Mouse (Mus musculus) brown adipose tissue, adult 24 weeks (tissue): Measurements from ENCODE around the gene Eif3l. TPM values are rescaled to one million over a fixed set of nuclear protein-coding genes. Genes with fewer than 3 reads are reported as not detected.

ENCODE experiments used
- H3K27ac ChIP-seq: fragments of 200-500 bp; replicated peaks from 2 replicates; pipeline ENCODE4 v1.5.1; 2012; ENCODE audit warnings: low read depth, mild to moderate bottlenecking, low read length
- H3K4me1 ChIP-seq: fragments of 200-500 bp; 2 replicates; pipeline ENCODE4 v1.6.1; 2012; ENCODE audit warnings: low read length, mixed read lengths; ENCODE audit not compliant: control insufficient read depth, insufficient read depth, insufficient read length
- H3K4me3 ChIP-seq: fragments of 200-500 bp; 2 replicates; pipeline ENCODE4 v1.5.1; 2012; ENCODE audit warnings: low read depth, mild to moderate bottlenecking, low read length, moderate library complexity; ENCODE audit not compliant: insufficient read depth
- polyA plus RNA-seq: library from polyadenylated mRNA; stranded (reverse); fragments of >200 nt; gene quantifications from 2 replicates; pipeline ENCODE4 v1.2.4, GENCODE M21; 2012; ENCODE audit not compliant: missing spikeins, insufficient read depth, insufficient read length

Gene Eif3l
- polyA plus RNA-seq, 1 experiment: 198 TPM

- no peaks in the 10 kb centered on the region for H3K4me1 ChIP-seq
- no peak overlapping the region for H3K27ac ChIP-seq
- no peak overlapping the region for H3K4me3 ChIP-seq
Measured at GRCm38 (mm10) chr15:79040501-79041416, 34.2 kb upstream of the Eif3l start.

- Histone ChIP-seq H3K4me1 (no peaks in the 10 kb centered on the region), H3K27ac (no peak within 1 kb of the TSS), H3K4me3 (peak within 1 kb of the TSS; percentile 47)
Measured at GRCm38 (mm10) chr15:79041585-79041984, 33.4 kb upstream of the Eif3l start, which contains the start of gene Galr3. Gene Galr3, plus strand, starts transcription at chr15:79041885.

- H3K4me3 ChIP-seq: peak overlapping the region; percentile 47
- no peak overlapping the region for H3K27ac ChIP-seq
- no peaks in the 10 kb centered on the region for H3K4me1 ChIP-seq
Measured at GRCm38 (mm10) chr15:79042721-79043491, 32.1 kb upstream of the Eif3l start.

DNA sequence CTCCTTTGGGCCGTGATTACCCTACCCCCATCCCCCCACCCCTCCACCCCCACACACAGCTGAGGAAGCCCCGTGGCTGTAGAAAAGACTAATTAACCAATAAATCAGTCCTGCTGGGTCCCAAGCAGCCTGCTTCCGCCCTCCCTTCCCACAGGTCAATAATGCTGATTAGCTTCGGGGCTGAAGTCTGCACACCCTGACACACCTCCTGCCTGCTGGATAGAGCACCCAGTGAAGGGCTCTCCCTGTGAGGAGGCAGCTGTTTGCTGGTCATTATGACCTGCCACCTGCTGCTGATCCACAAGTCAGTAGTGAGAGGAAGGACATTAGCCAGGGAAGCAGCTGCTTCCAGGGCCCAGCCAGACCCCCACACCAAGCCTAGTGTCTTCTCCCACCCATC lies 30.1 kb upstream of the Eif3l start:
- H3K4me3 ChIP-seq: no peak overlapping the region
- H3K27ac ChIP-seq: no peak overlapping the region
- H3K4me1 ChIP-seq: no peaks in the 10 kb centered on the region

- Histone ChIP-seq H3K4me1 (no peaks in the 10 kb centered on the region), H3K27ac (no peak overlapping the region), H3K4me3 (no peak overlapping the region)
Measured at GRCm38 (mm10) chr15:79048186-79048585, 26.8 kb upstream of the Eif3l start.

DNA sequence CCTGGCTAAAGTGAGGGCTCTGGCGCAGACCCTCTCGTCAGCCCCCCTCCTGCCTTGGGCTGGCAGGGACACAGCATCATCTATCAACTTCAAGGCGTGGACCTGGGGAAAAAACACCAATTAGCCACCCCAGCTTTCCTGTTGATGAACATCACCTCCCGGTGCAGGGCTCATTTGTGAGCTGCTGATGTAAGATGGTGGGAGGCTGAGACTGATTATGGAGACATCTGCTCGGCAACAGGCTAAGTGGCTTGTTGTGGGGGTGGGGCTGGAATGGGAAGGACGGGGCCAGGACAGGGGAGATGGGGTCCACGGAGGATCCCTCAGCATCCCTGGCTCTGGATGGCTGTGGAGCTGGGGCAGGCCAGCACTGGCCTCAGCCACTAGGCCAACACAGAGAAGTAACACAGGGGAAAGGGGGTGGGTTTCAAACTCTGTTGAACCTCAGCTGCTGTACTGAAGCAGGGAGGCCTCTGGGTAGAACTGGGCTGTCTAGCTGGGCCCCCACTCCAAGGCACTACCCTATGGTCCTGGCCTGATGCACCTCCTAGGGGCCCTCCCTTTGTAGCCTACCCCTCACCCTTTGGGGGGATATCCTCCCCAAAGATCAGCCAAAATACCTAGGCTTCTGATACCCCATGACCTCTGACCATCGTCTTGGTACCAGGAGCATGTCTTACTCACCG lies 24.7 kb upstream of the Eif3l start:
- no peak overlapping the region for H3K27ac ChIP-seq
- no peak overlapping the region for H3K4me3 ChIP-seq
- no peaks in the 10 kb centered on the region for H3K4me1 ChIP-seq

- no peaks in the 10 kb centered on the region for H3K4me1 ChIP-seq
- no peak overlapping the region for H3K27ac ChIP-seq
- H3K4me3 ChIP-seq: no peak overlapping the region
Measured at GRCm38 (mm10) chr15:79050964-79051363, 24.0 kb upstream of the Eif3l start.

GRCm38 (mm10) chr15:79051461-79052360 lies 23.3 kb upstream of the Eif3l start:
- Histone ChIP-seq H3K4me1 (no peaks in the 10 kb centered on the region), H3K4me3 (no peak overlapping the region), H3K27ac (no peak overlapping the region)

GRCm38 (mm10) chr15:79052366-79052765 lies 22.6 kb upstream of the Eif3l start:
- Histone ChIP-seq H3K4me1 (no peaks in the 10 kb centered on the region), H3K27ac (no peak overlapping the region)

DNA sequence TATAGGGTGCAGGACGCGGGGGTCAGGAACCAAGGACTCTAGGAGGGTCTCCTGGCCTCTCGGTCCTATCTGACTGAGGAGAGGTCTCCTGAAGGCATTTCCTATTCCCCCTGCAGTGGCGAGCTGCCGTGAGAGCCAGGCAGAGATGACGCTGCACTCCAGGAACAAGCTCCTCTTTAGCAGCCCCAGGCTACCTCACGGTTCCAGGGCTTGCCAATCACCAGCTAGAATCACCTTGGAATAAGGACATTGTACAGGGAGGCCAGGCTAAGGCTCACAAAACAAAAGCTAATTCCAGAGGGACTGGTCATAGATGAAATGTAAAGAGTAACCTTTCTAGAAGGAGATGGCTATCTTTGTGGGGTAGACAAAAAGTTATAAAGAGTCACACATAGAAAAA lies 18.4 kb upstream of the Eif3l start:
- H3K27ac ChIP-seq: no peak overlapping the region
- no peaks in the 10 kb centered on the region for H3K4me1 ChIP-seq
- no peak overlapping the region for H3K4me3 ChIP-seq

More at GRCm38 (mm10) chr15:79052366-79052765, 22.6 kb upstream of the Eif3l start:
- H3K4me3 ChIP-seq: no peak overlapping the region

DNA sequence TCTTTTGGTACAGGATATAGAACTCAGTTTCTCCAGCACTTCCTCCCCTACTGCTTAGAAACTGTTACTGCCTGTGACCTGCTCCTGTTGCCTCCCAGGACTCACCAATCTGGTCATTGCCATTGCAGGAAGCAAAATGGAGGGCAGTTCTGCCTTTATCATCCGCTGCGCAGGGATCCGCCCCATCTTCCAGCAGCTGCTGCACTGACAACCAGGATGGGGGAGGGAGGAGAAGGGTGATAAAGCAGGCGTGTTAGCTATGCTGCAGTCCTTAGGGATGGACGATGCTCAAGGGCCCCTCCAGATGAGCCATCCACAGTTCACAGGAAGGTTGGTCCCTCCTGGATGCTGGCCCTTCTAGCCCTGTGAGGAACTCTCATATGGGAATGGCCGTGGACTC lies 17.1 kb upstream of the Eif3l start:
- H3K27ac ChIP-seq: no peak overlapping the region
- no peak overlapping the region for H3K4me3 ChIP-seq
- no peaks in the 10 kb centered on the region for H3K4me1 ChIP-seq

- no peak overlapping the region for H3K4me3 ChIP-seq
- H3K4me1 ChIP-seq: no peaks in the 10 kb centered on the region
- no peak overlapping the region for H3K27ac ChIP-seq
Measured at GRCm38 (mm10) chr15:79060887-79061565, 14.0 kb upstream of the Eif3l start.

DNA sequence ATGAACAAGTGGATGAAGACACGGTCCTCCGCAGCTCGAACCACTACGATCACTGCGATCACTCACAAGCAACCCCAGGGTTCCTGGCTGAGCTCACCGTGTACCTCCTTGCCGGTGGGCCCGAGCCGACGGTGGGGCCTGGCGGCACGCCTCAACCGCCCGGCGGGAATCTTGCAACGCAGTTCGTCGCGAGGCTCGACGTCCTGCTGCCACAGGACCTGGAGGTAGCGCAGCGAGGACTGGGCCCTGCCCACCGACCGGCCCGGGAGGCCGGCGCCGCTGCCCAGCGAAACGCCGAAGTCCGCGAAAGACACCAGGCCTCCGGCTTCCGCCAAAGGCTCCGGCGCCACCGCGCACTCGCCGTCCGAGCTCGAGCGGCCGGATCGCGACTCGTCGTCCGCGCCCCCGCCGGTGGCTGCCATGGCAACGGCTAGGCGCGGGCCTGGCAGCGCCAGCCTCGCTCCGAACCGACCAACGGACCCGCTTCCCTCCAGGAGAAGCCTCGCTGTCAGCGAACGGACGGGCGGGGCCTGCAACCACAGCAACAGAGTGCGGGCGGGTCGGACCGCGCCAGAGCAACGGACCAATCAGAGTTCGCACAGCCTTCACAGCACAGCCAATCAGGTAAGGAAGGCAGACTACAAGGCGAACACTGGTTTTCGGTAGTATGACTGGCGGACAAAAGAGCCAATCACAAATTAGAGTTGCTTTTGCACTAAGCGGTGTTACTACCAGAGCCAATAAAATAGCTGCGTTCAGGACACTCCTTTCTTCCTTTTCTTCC lies 12.4 kb upstream of the Eif3l start, which contains the start of gene Ankrd54:
Gene Ankrd54, minus strand, starts transcription at position 518 of the 784 bp plus-strand sequence.
- Histone ChIP-seq H3K27ac (no peak within 1 kb of the TSS), H3K4me1 (no peaks in the 10 kb centered on the region), H3K4me3 (peak within 1 kb of the TSS; percentile 74)
